Mouse (Mus musculus): Measurements from ENCODE around the gene Itpr3. TPM values are rescaled to one million over a fixed set of nuclear protein-coding genes. Genes with fewer than 3 reads are reported as not detected.

Gene Itpr3
- total and polyA plus RNA-seq, 2 experiments from 2014 or later: 0.58 to 4.0 TPM

GRCm38 (mm10) chr17:27027460-27028283, 29.4 kb upstream of the Itpr3 start:
- no peaks in the 10 kb centered on the region for H3K27me3 ChIP-seq (ENCODE audit: insufficient read depth, low read length)
- no peaks in the 10 kb centered on the region for H3K9me3 ChIP-seq (ENCODE audit: low read length)
- peak overlapping the region; percentile 97 for H3K9ac ChIP-seq (replicated peaks; ENCODE audit: low read length)
- H3K27ac ChIP-seq: peak overlapping the region; percentile 91
- peaks cover 10% of the 10 kb centered on the region for H3K4me1 ChIP-seq (ENCODE audit: insufficient read depth, low read length)
- TF ChIP-seq CTCF (IDR thresholded peaks at IDR 0.05; ENCODE audit: low read depth): 0 out of 2 replicates have a peak, but pooled peaks have one; percentile 5
- peak; percentile 66 for DNase-seq (ENCODE audit: low spot score)
- H3K4me3 ChIP-seq (ENCODE audit: low read length): peak overlapping the region; percentile 77
- peak overlapping the region; percentile 82 for H3K4me2 ChIP-seq (ENCODE audit: low read depth, low read length)
- ATAC-seq: peak; percentile 25; the same call in 1 of the 2 replicates
- 30% methylated on average over 12 of the region's 12 CpGs for WGBS
- peaks cover 11% of the 10 kb centered on the region; the same call in 1 of the 2 replicates for H3K36me3 ChIP-seq (ENCODE audit: insufficient read depth, low read length)

DNA sequence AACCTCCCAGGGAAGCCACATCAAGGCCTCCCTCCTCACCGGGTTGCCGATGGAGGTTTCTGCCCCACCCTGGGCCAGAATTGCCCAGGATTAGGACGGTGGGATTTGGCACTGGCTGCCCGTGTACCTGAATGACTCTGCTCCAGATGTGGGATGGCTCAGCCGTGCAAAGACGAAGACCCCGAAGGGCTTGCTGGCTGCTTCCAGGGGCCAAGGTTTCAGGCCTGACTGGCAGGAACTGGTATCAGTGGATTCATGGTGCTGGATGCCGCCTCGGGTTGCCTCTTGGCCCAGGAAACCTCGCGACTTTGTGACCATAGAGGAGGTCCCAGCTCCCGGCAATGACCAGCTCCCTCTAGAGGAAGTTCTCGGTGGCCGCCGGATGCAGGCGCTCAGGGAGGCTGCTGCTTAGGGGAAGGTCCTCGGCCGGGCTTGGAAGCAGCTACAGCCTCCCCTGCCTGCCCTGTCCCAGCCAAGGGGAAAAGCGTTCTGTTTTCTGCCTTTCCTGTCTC, 28.8 kb upstream of the Itpr3 start:
- Histone ChIP-seq H3K27ac (peak overlapping the region; percentile 91), H3K4me2 (ENCODE audit: low read depth, low read length) (peak overlapping the region; percentile 82), H3K9ac (replicated peaks; ENCODE audit: low read length) (peak overlapping the region; percentile 97), H3K36me3 (ENCODE audit: insufficient read depth, low read length) (peaks cover 10% of the 10 kb centered on the region; the same call in 1 of the 2 replicates), H3K27me3 (ENCODE audit: insufficient read depth, low read length) (no peaks in the 10 kb centered on the region), H3K4me1 (ENCODE audit: insufficient read depth, low read length) (peaks cover 10% of the 10 kb centered on the region), H3K9me3 (ENCODE audit: low read length) (no peaks in the 10 kb centered on the region), H3K4me3 (ENCODE audit: low read length) (peak overlapping the region; percentile 77)
- DNase-seq (ENCODE audit: low spot score) (peak; percentile 91), ATAC-seq (peak; percentile 89)
- TF ChIP-seq CTCF (IDR thresholded peaks at IDR 0.05; ENCODE audit: low read depth): peak; percentile 91
- 2% methylated on average over 19 of the region's 19 CpGs for WGBS

DNA sequence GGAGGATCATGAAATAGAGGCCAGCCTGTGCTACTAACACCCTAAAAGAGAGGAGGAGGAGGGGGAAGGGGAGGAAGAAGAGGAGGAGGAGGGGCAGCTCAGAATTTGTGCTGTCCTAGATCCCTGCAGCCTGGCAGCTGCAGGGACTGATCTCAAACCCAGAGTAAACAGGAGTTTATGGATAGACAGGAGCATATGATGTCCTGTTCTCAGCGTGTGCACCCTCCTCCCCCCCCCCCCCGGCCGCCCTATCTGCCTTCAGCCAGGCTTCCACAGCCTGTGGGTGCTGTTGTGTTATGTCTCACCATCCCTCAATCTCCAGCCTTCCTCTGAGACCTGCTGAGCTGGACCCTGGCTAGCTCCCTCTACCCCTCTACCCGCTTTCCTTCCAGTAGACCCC, 28.2 kb upstream of the Itpr3 start, which contains the start of gene Bak1:
Gene Bak1, minus strand, starts transcription at position 101 of the 400 bp plus-strand sequence.
- DNase-seq (ENCODE audit: low spot score) (no peak), ATAC-seq (no peak; the same call in 1 of the 2 replicates)
- Histone ChIP-seq H3K4me2 (ENCODE audit: low read depth, low read length) (peak within 1 kb of the TSS; percentile 82), H3K27me3 (ENCODE audit: insufficient read depth, low read length) (no peaks in the 10 kb centered on the region), H3K27ac (peak within 1 kb of the TSS; percentile 91), H3K9ac (replicated peaks; ENCODE audit: low read length) (peak within 1 kb of the TSS; percentile 97), H3K4me3 (ENCODE audit: low read length) (peak within 1 kb of the TSS; percentile 77), H3K9me3 (ENCODE audit: low read length) (no peaks in the 10 kb centered on the region), H3K4me1 (ENCODE audit: insufficient read depth, low read length) (peaks cover 10% of the 10 kb centered on the region), H3K36me3 (ENCODE audit: insufficient read depth, low read length) (peaks cover 10% of the 10 kb centered on the region; the same call in 1 of the 2 replicates)
- 64% methylated on average over 2 of the region's 4 CpGs for WGBS
- TF ChIP-seq CTCF (IDR thresholded peaks at IDR 0.05; ENCODE audit: low read depth): no peak

DNA sequence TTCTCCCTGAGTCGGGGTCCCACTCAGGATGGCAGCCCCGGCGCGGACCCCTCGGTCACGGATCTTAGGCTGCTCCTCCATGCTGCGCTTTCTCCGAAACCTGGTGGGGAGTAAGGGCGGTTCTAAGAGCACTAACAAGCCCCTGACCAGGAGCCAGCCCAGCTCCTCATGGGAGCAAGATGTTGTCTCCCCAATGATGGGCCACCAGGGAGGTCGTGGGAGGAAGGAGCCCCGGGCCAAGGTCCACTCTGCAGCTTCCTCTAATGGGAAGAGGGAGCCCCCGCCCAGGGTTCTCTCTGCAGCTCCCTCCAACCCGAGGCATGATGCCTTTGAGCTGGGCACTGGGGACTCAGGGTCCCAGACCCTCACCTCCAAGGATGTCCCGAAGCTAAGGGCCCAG, 27.7 kb upstream of the Itpr3 start:
- Histone ChIP-seq H3K4me2 (ENCODE audit: low read depth, low read length) (no peak overlapping the region), H3K27ac (no peak overlapping the region), H3K36me3 (ENCODE audit: insufficient read depth, low read length) (peaks cover 10% of the 10 kb centered on the region; the same call in 1 of the 2 replicates), H3K27me3 (ENCODE audit: insufficient read depth, low read length) (no peaks in the 10 kb centered on the region), H3K9ac (replicated peaks; ENCODE audit: low read length) (no peak overlapping the region), H3K9me3 (ENCODE audit: low read length) (no peaks in the 10 kb centered on the region), H3K4me3 (ENCODE audit: low read length) (no peak overlapping the region), H3K4me1 (ENCODE audit: insufficient read depth, low read length) (peaks cover 10% of the 10 kb centered on the region)
- DNase-seq (ENCODE audit: low spot score) (no peak), ATAC-seq (no peak)
- 90% methylated on average over 14 of the region's 14 CpGs for WGBS
- TF ChIP-seq CTCF (IDR thresholded peaks at IDR 0.05; ENCODE audit: low read depth): no peak

DNA sequence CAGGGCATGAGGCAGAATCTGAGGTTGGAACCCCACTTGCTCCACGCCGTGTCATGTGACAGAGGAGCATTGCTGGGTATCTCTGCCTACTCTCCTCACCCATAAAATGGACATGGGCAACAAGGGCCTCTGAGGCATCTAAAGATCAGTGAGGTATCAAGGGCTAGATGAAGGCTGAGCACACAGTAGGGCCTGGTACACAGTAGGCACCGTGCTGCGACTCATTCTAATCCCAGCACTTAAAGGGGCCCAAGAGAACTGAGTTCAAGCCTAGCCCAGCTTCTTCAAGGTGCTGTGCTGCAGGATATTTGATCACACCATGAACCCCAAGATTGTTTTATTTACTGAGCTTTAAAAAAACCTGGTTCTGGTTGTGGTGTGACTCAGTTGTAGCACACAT, 26.2 kb upstream of the Itpr3 start:
- DNase-seq (ENCODE audit: low spot score) (no peak), ATAC-seq (no peak)
- no peaks in the 10 kb centered on the region for H3K27me3 ChIP-seq (ENCODE audit: insufficient read depth, low read length)
- no peak overlapping the region for H3K9ac ChIP-seq (replicated peaks; ENCODE audit: low read length)
- WGBS: 92% methylated on average over 4 of the region's 4 CpGs
- no peaks in the 10 kb centered on the region for H3K36me3 ChIP-seq (ENCODE audit: insufficient read depth, low read length)
- no peak overlapping the region for H3K4me3 ChIP-seq (ENCODE audit: low read length)
- H3K4me1 ChIP-seq (ENCODE audit: insufficient read depth, low read length): peaks cover 10% of the 10 kb centered on the region
- H3K4me2 ChIP-seq (ENCODE audit: low read depth, low read length): no peak overlapping the region
- TF ChIP-seq CTCF (IDR thresholded peaks at IDR 0.05; ENCODE audit: low read depth): no peak
- H3K9me3 ChIP-seq (ENCODE audit: low read length): no peaks in the 10 kb centered on the region
- H3K27ac ChIP-seq: no peak overlapping the region

DNA sequence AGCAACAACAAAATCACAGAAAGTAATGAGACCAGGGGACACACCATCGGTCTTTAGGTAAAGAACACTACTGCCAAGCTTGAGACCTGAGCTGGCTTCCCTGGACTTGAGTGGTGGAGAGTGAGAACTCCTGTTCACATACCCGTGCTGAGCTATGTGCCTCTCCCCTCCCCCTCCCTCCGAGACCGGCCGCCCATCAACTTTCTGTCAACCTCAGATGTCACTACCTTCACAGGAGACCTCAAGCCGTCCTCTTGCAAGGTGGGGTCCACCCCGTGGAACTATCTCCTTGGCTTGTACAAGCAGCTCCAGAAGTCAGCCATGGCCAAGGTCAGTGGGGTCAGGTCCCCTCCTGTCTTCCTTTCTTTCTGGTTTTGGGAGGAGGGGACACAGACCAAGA, 24.8 kb upstream of the Itpr3 start:
- no peak for TF ChIP-seq CTCF (IDR thresholded peaks at IDR 0.05; ENCODE audit: low read depth)
- Histone ChIP-seq H3K4me3 (ENCODE audit: low read length) (no peak overlapping the region), H3K4me2 (ENCODE audit: low read depth, low read length) (no peak overlapping the region), H3K9me3 (ENCODE audit: low read length) (no peaks in the 10 kb centered on the region), H3K27ac (no peak overlapping the region), H3K4me1 (ENCODE audit: insufficient read depth, low read length) (peaks cover 6% of the 10 kb centered on the region), H3K27me3 (ENCODE audit: insufficient read depth, low read length) (no peaks in the 10 kb centered on the region), H3K36me3 (ENCODE audit: insufficient read depth, low read length) (no peaks in the 10 kb centered on the region), H3K9ac (replicated peaks; ENCODE audit: low read length) (no peak overlapping the region)
- WGBS: 67% methylated on average over 7 of the region's 7 CpGs
- no peak for ATAC-seq
- DNase-seq (ENCODE audit: low spot score): no peak
